Mouse (Mus musculus) Patski (cell line): Measurements from ENCODE around the gene Aldh2. TPM values are rescaled to one million over a fixed set of nuclear protein-coding genes. Genes with fewer than 3 reads are reported as not detected.
"Not testable (repeated sequence)": the region's sequence is repeated elsewhere in the genome, so short reads cannot be mapped to it uniquely, and the experiment has no call there.

Source experiments
- ATAC-seq: fragments of 100-300 bp; one replicate; pipeline ENCODE4 v1.8.0; 2021
- CTCF ChIA-PET: fragments of 350-600 bp; sonication (Branson Sonifier 250); formaldehyde crosslinking; loops from one replicate; lab custom pipeline; 2022; ENCODE audit warnings: inconsistent platforms; lab: Charles Lee
- POLR2A ChIA-PET: fragments of 350-600 bp; sonication (Branson Sonifier 250); formaldehyde crosslinking; loops from one replicate; lab custom pipeline; 2022; ENCODE audit warnings: antibody characterized with exemption, inconsistent platforms; lab: Charles Lee
- DNase-seq: peaks from one replicate; pipeline ENCODE4 v3.0.0-alpha.2; 2011; ENCODE audit warnings: low read depth, low spot score
- H3K27me3 ChIP-seq: fragments of 371-371 bp; one replicate; pipeline ENCODE4 v1.5.1; 2021
- CTCF ChIP-seq: fragments of 100-300 bp; IDR thresholded peaks from one replicate; pipeline ENCODE4 v1.5.1; 2021
- in situ Hi-C: fragments of 300-500 bp; cut with MboI; formaldehyde crosslinking; loops from 3 replicates; pipeline ENCODE4 v1.11.1; 2018; ENCODE audit warnings: low pct_unique_long_range_greater_than_20kb, mixed read lengths
- polyA plus RNA-seq: library from polyadenylated mRNA; unstranded; gene quantifications from one replicate; pipeline ENCODE4 v1.2.3, GENCODE M21; 2021

Aldh2 gene
- polyA plus RNA-seq, 1 experiment from 2014 or later = 470 TPM

DNA sequence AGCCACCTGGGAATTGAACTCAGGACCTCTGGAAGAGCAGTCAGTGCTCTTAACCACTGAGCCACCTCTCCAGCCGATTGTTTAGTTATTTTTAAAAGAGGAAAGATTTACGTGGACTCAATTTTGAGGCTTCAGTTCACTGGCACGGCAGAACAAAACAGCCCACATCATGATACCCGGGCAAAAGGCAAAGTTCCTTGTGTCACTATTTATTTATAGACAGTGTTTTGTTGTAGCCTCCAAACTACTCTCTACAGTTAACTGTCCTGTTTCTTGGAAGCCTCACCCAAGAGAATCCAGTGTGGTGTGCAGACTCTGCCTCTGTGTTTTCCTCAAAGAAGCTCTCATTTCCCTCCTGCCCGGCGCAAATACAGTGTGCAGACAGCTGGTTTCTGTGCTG, 18.4 kb upstream of the Aldh2 start:
- in situ Hi-C loops = no loop called here
- ChIA-PET POLR2A (interaction anchor here (0.9 kb wide), 1 partner anchor 13 kb away, joined by 3 read pairs; no protein-coding TSS in a partner anchor), CTCF (no interaction called here)

DNA sequence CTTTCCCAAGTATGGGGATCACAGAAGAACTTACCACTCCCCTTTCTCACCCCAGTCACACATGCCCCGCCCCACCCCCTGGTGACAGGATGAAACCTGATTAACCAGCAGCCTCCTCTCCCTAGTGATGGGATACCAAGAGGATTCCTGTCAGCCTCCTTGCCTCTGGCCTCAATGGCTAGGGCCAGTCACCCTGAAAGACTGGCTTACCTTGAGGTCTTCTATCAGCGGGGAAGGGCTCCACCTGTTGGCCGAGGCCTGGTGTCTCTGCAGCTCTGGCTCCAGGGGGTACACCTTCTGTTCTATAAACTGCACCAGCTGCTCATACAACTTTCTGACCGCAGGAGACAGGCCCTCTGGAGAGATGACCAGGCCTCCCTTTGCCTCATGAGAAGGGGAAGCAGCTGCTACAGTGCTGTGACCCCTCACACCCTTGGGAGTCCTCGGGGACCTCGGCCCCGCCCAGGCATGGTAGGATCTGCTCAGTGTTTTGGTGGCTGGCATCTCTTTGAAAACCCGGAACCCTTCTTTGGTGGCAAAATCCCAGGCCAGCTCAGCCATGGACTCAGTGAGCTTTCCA, 16.0 kb upstream of the Aldh2 start:
- H3K27me3 ChIP-seq, DNase-seq, in situ Hi-C loops, ATAC-seq, POLR2A ChIA-PET, CTCF ChIA-PET: not testable (repeated sequence)
- peak; percentile 7 for TF ChIP-seq CTCF

More for the DNA sequence above, 18.4 kb upstream of the Aldh2 start:
- DNase-seq (no peak), ATAC-seq (no peak)
- no peaks in the 10 kb centered on the region for H3K27me3 ChIP-seq
- TF ChIP-seq CTCF = no peak

DNA sequence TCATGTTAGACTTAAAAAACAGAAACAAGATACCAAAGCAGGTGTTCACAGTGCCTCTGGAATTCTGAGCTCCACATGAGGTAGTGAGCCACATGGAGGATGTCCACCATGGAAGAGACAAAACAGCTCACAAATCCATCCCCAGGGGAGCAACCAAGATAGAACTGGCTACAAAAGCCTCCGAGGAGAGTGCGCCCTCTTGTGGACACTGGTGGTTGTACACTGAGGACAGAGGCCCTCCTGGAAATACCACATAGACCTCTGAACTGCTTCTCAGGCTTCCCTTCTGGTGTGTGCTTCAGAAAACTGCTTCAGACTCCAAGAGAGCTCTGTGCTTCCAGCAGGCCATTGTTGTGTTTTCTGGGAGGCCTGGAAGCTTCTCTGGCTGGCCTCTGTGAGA, 12.5 kb upstream of the Aldh2 start:
- DNase-seq (no peak), ATAC-seq (peak; percentile 58)
- ChIA-PET POLR2A (interaction anchor here (0.5 to 1.2 kb wide), 3 partner anchors 13 to 61 kb away, joined by 4 to 9 read pairs (median 8); partner anchors contain the start of gene Acad12), CTCF (interaction anchor here (0.6 to 1.8 kb wide), 18 partner anchors 10 to 173 kb away, joined by 3 to 10 read pairs (median 4); partner anchors contain the start of genes Acad12 and Aldh2)
- TF ChIP-seq CTCF = peak; percentile 92
- no peaks in the 10 kb centered on the region for H3K27me3 ChIP-seq
- in situ Hi-C loops = no loop called here

DNA sequence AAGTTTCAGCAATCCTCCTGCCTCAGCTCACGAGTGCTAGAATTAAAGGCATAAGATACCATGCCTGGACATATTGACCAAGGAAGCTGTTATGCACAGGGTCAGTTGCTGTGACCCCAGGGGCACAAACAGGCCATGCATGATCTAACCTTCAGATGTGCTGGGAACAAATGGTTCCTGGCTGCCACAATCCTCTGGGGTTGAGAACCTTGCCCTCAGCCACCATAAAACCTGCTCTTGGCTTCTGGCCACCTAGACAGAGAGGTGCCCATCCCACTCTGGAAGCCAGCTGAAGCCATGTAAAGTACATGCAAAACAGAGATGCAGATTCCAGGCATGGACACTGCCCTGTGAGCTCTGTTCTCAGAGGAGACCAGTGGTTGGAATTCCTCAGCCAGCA, 10.2 kb upstream of the Aldh2 start:
- ATAC-seq, DNase-seq, in situ Hi-C loops, H3K27me3 ChIP-seq, CTCF ChIA-PET, POLR2A ChIA-PET: not testable (repeated sequence)

DNA sequence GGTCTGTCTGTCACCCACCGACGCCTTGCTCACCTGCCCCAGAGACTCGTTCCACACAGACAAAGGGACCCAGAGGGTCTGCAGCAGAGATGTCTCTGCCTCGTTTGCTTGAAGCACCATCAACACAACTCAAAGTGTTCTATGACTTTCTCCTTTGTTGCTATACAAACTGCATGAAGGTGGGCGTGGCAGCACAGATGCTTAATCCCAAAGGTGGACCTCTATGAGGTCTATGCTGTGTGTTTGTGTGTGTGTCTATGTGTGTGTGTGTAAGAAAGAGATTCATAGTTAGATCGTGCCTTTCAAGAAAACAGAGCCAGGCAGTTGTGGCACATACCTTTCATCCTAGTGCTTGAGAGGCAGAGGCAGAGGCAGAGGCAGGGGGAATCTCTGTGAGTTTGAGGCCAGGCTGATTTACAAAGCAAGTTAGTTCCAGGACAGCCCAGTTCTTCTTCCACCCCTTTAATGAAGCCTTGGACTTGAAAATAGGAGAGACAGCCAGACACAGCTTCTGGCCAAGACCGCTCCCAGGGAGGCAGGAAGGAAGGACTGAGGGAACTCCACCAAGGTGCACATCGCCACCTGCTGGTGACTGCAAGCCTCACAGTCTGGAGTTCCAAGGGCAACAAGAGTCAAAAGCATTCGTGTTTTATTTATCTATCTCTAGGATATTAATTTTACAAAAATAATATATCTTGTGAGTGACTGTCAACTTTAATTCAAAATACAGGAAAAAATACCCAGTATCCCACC, 8.1 kb upstream of the Aldh2 start:
- no peaks in the 10 kb centered on the region for H3K27me3 ChIP-seq
- TF ChIP-seq CTCF = peak; percentile 97
- in situ Hi-C loops = no loop called here
- CTCF ChIA-PET = interaction anchor here (0.7 to 1.9 kb wide), 13 partner anchors 9 to 54 kb away, joined by 3 to 7 read pairs (median 4); partner anchors contain the start of gene Acad12
- DNase-seq (no peak), ATAC-seq (peak; percentile 42)
- POLR2A ChIA-PET = no interaction called here

- POLR2A ChIA-PET = interaction anchor here (0.6 to 0.7 kb wide), 3 partner anchors 13 to 23 kb away, joined by 3 to 4 read pairs (median 3); no protein-coding TSS in a partner anchor
- DNase-seq (no peak), ATAC-seq (no peak)
- no peaks in the 10 kb centered on the region for H3K27me3 ChIP-seq
- CTCF ChIA-PET = interaction anchor here (1.0 to 1.2 kb wide), 2 partner anchors 14 to 36 kb away, joined by 3 read pairs; no protein-coding TSS in a partner anchor
- in situ Hi-C loops = loop anchor here (5.0 kb wide), 1 partner anchor 37 kb away; no protein-coding TSS in a partner anchor
- no peak for TF ChIP-seq CTCF
Measured at GRCm38 (mm10) chr5:121598871-121599610, 5.4 kb upstream of the Aldh2 start.

- in situ Hi-C loops = loop anchor here (5.0 kb wide), 1 partner anchor 36 kb away; no protein-coding TSS in a partner anchor
- ATAC-seq (no peak), DNase-seq (no peak)
- ChIA-PET POLR2A (interaction anchor here (0.6 kb wide), 1 partner anchor 17 kb away, joined by 4 read pairs; no protein-coding TSS in a partner anchor), CTCF (interaction anchor here (1.0 kb wide), 1 partner anchor 13 kb away, joined by 3 read pairs; no protein-coding TSS in a partner anchor)
- TF ChIP-seq CTCF = no peak
- no peaks in the 10 kb centered on the region for H3K27me3 ChIP-seq
Measured at GRCm38 (mm10) chr5:121597991-121598537, 4.4 kb upstream of the Aldh2 start.

GRCm38 (mm10) chr5:121597332-121597731, 3.7 kb upstream of the Aldh2 start:
- in situ Hi-C loops = loop anchor here (5.0 kb wide), 1 partner anchor 35 kb away; no protein-coding TSS in a partner anchor
- TF ChIP-seq CTCF = no peak
- ChIA-PET POLR2A (no interaction called here), CTCF (no interaction called here)
- no peaks in the 10 kb centered on the region for H3K27me3 ChIP-seq
- DNase-seq (no peak), ATAC-seq (no peak)

- POLR2A ChIA-PET = no interaction called here
- TF ChIP-seq CTCF = no peak
- DNase-seq (no peak), ATAC-seq (no peak)
- in situ Hi-C loops = loop anchor here (5.0 kb wide), 1 partner anchor 34 kb away; no protein-coding TSS in a partner anchor
- no peaks in the 10 kb centered on the region for H3K27me3 ChIP-seq
- CTCF ChIA-PET = interaction anchor here (2.3 kb wide), 1 partner anchor 10 kb away, joined by 9 read pairs; no protein-coding TSS in a partner anchor
Measured at GRCm38 (mm10) chr5:121596226-121596625, 2.6 kb upstream of the Aldh2 start.
